Comparison of ENCODE assay signal across 9 mouse cellular contexts in genomic region chr17:56035216-56035615, GRCm38 (mm10). TPM values are rescaled to one million over a fixed set of nuclear protein-coding genes. Genes with fewer than 3 reads are reported as not detected.
DNase-seq lines count a peak whose midpoint lies in the region; ATAC-seq and TF ChIP-seq lines count a peak whose summit lies in the region.
"Had no signal": no experiment of that assay in that cellular context is flagged by ENCODE, and none has a peak within 500 bp of the region (broad histone marks: within the 10 kb centered on the region; RNA-seq: fewer than 3 reads in every experiment).

No protein-coding gene starts in this region.

- WGBS in thymus, adult 2 months, result 62% methylated on average over 4 of the region's 4 CpGs
- WGBS in liver, embryonic 12.5 days (ENCODE audit: insufficient replicate concordance), result 59% methylated on average over 4 of the region's 4 CpGs

- peak overlapping the region; percentile 72; the same call in 1 of the 2 replicates for H3K27ac ChIP-seq in thymus, adult 2 months (ENCODE audit: control insufficient read depth, insufficient read depth, low read length)
- H3K27ac ChIP-seq in liver, embryonic 12.5 days, result peak overlapping the region; percentile 92

- H3K9me3 ChIP-seq in liver, embryonic 12.5 days (replicated peaks), result no peaks in the 10 kb centered on the region

- H3K4me1 ChIP-seq in thymus, adult 2 months (replicated peaks; ENCODE audit: control insufficient read depth, insufficient read depth, low read length), result peaks cover 46% of the 10 kb centered on the region
- H3K4me1 ChIP-seq in liver, embryonic 12.5 days, result peaks cover 65% of the 10 kb centered on the region

- ATAC-seq in liver, embryonic 12.5 days, result no peak

- H3K4me2 ChIP-seq in liver, embryonic 12.5 days, result peak overlapping the region; percentile 71

- no peaks in the 10 kb centered on the region for H3K27me3 ChIP-seq in thymus, adult 2 months (ENCODE audit: control insufficient read depth, insufficient read depth, low read length)
- H3K27me3 ChIP-seq in liver, embryonic 12.5 days (replicated peaks), result no peaks in the 10 kb centered on the region

- H3K4me3 ChIP-seq in thymus, adult 2 months (ENCODE audit: control insufficient read depth, insufficient read depth, low read length), result peak overlapping the region; percentile 31
- H3K4me3 ChIP-seq in liver, embryonic 12.5 days, result peak overlapping the region; percentile 87

- H3K9ac ChIP-seq in liver, embryonic 12.5 days, result peak overlapping the region; percentile 97

- H3K36me3 ChIP-seq in thymus, adult 2 months (ENCODE audit: control insufficient read depth, insufficient read depth, low read length), result no peaks in the 10 kb centered on the region
- H3K36me3 ChIP-seq in liver, embryonic 12.5 days, result peaks cover 43% of the 10 kb centered on the region

- peak; percentile 23 for DNase-seq in cerebellum, adult 8-10 months
- no peak for DNase-seq in cerebellum, postnatal 10 days
- no peak for DNase-seq in thymus, adult 2 months
- DNase-seq in thymus, postnatal 25 days, result no peak
- no peak for DNase-seq in ovary, postnatal 10 days (ENCODE audit: low spot score)
- DNase-seq in layer of hippocampus, adult 8-10 months (ENCODE audit: low spot score in 2 of 2), result no peak
- DNase-seq in embryo, embryonic 10.5 days (ENCODE audit: low spot score), result no peak
- DNase-seq: B cell, adult 2 months had no signal

- no peak for TF ChIP-seq CTCF in thymus, adult 2 months (IDR thresholded peaks at IDR 0.05; ENCODE audit: borderline replicate concordance, control insufficient read depth, extremely low read depth, insufficient read depth, low read length, poor library complexity)

- no peak for TF ChIP-seq POLR2A in thymus, adult 2 months (IDR thresholded peaks at IDR 0.05; ENCODE audit: control insufficient read depth, extremely low read depth, insufficient read depth, low read length, poor library complexity)

RNA-seq across cellular contexts. Expression of gene Sh3gl1, which starts 1.2 kb away (rescaled TPM):
- 216 and 248 TPM in 2 replicates for polyA plus RNA-seq in thymus, adult 2 months (2012; rRNA removed)
- 66.4 and 67.9 TPM in 2 replicates for polyA plus RNA-seq in liver, embryonic 12.5 days (2016; fragmentation: Nextera tagmentation; extraction: Ambion mirVana)
- 10 to 100 TPM; 44.1 to 55.6 (median 52.1) TPM for total RNA-seq in layer of hippocampus, adult 8-10 months (2022)

RNA-seq across cellular contexts. Expression of gene Chaf1a, which starts 5.0 kb away (rescaled TPM):
- polyA plus RNA-seq in thymus, adult 2 months (2012; rRNA removed), result 16.9 and 21.4 TPM in 2 replicates
- 34.3 and 37.6 TPM in 2 replicates for polyA plus RNA-seq in liver, embryonic 12.5 days (2016; fragmentation: Nextera tagmentation; extraction: Ambion mirVana)
- total RNA-seq in layer of hippocampus, adult 8-10 months (2022), result 1 to 10 TPM; 2.5 to 3.5 (median 2.7) TPM

RNA-seq across cellular contexts. Expression of gene Mpnd, which starts 29.7 kb away (rescaled TPM):
- 180 and 188 TPM in 2 replicates for polyA plus RNA-seq in thymus, adult 2 months (2012; rRNA removed)
- 27.4 and 29.1 TPM in 2 replicates for polyA plus RNA-seq in liver, embryonic 12.5 days (2016; fragmentation: Nextera tagmentation; extraction: Ambion mirVana)
- total RNA-seq in layer of hippocampus, adult 8-10 months (2022), result 100 to 1,000 TPM; 102 to 115 (median 106) TPM

RNA-seq across cellular contexts. Expression of gene Stap2, which starts 29.8 kb away (rescaled TPM):
- 16.4 and 22.2 TPM in 2 replicates for polyA plus RNA-seq in thymus, adult 2 months (2012; rRNA removed)
- 1.8 and 2.1 TPM in 2 replicates for polyA plus RNA-seq in liver, embryonic 12.5 days (2016; fragmentation: Nextera tagmentation; extraction: Ambion mirVana)
- total RNA-seq in layer of hippocampus, adult 8-10 months (2022), result 1 to 10 TPM; 1.8 to 2.8 (median 2.2) TPM

RNA-seq across cellular contexts. Expression of gene Ubxn6, which starts 39.6 kb away (rescaled TPM):
- 76.7 and 93.1 TPM in 2 replicates for polyA plus RNA-seq in thymus, adult 2 months (2012; rRNA removed)
- polyA plus RNA-seq in liver, embryonic 12.5 days (2016; fragmentation: Nextera tagmentation; extraction: Ambion mirVana), result 15.8 and 17.9 TPM in 2 replicates
- total RNA-seq in layer of hippocampus, adult 8-10 months (2022), result 10 to 100 TPM; 76.5 to 96.6 (median 88.0) TPM
